Mouse (Mus musculus) erythroblast, embryonic 14.5 days (primary cell): ENCODE results near the gene Numb.

Source experiments
- GATA1 ChIP-seq: IDR thresholded peaks from 2 replicates; pipeline ENCODE4 v1.6.1; 2012; ENCODE audit warnings: low read length, inconsistent platforms, mixed read lengths
- TAL1 ChIP-seq: IDR thresholded peaks from 3 replicates; pipeline ENCODE4 v1.6.1; 2012; ENCODE audit warnings: low read length, inconsistent platforms, mixed read lengths

- TF ChIP-seq TAL1: no peak
- no peak for TF ChIP-seq GATA1
Measured at GRCm38 (mm10) chr12:83885516-83886285, 36.0 kb downstream of the Numb start.
